Mouse (Mus musculus): Measurements from ENCODE around the gene Snrnp35. TPM values are rescaled to one million over a fixed set of nuclear protein-coding genes. Genes with fewer than 3 reads are reported as not detected.

Snrnp35 gene
- polyA plus RNA-seq, 1 experiment from 2014 or later: 24.3 TPM

DNA sequence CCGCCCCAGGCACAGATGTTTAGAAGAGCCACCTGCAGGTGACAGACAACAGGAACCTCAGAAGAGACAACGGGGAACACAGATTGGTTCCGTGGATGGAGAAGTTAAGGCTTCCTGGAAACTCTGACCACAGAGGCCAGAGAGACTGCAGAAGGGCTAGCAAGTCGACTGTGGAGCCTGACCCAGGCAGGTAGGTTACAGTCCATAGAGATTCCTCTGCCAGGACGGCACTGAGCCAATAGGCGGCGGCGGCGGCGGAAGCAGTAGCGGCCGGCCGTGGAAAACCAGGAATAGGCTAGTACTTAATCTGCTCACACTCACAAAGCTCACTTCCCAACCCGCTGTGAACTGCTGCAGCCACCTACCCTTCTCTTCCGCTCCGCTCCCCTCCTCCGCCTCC is 53.8 kb downstream of the Snrnp35 start:
- no peaks in the 10 kb centered on the region for H3K9me3 ChIP-seq (replicated peaks; ENCODE audit: control insufficient read depth, low read length)
- H3K27ac ChIP-seq (ENCODE audit: low read length): no peak overlapping the region; the same call in none of the 2 replicates
- H3K9ac ChIP-seq (ENCODE audit: low read length): peak overlapping the region; percentile 63
- no peaks in the 10 kb centered on the region for H3K36me3 ChIP-seq (ENCODE audit: control insufficient read depth, insufficient read depth, low read length)
- H3K4me1 ChIP-seq (ENCODE audit: control insufficient read depth, insufficient read depth, low read length): peaks cover 14% of the 10 kb centered on the region
- 3% methylated on average over 16 of the region's 17 CpGs for WGBS
- peak overlapping the region; percentile 49 for H3K4me2 ChIP-seq (ENCODE audit: low read depth, low read length)
- ATAC-seq (ENCODE audit: insufficient read depth, low FRiP score): no peak
- peak overlapping the region; percentile 33 for H3K4me3 ChIP-seq (replicated peaks; ENCODE audit: low read length)
- no peaks in the 10 kb centered on the region for H3K27me3 ChIP-seq (ENCODE audit: control insufficient read depth, insufficient read depth, low read length)

GRCm38 (mm10) chr5:124538813-124539792 is 56.2 kb downstream of the Snrnp35 start:
- H3K4me3 ChIP-seq (replicated peaks; ENCODE audit: low read length): no peak overlapping the region
- ATAC-seq (ENCODE audit: insufficient read depth, low FRiP score): no peak
- H3K27me3 ChIP-seq (ENCODE audit: control insufficient read depth, insufficient read depth, low read length): no peaks in the 10 kb centered on the region
- no peak overlapping the region for H3K27ac ChIP-seq (ENCODE audit: low read length)
- no peaks in the 10 kb centered on the region for H3K36me3 ChIP-seq (ENCODE audit: control insufficient read depth, insufficient read depth, low read length)
- 74% methylated on average over 14 of the region's 16 CpGs for WGBS
- peaks cover 19% of the 10 kb centered on the region for H3K4me1 ChIP-seq (ENCODE audit: control insufficient read depth, insufficient read depth, low read length)
- H3K9me3 ChIP-seq (replicated peaks; ENCODE audit: control insufficient read depth, low read length): no peaks in the 10 kb centered on the region
- H3K9ac ChIP-seq (ENCODE audit: low read length): no peak overlapping the region; the same call in 1 of the 2 replicates
- no peak overlapping the region for H3K4me2 ChIP-seq (ENCODE audit: low read depth, low read length)

- H3K9me3 ChIP-seq (replicated peaks; ENCODE audit: control insufficient read depth, low read length): no peaks in the 10 kb centered on the region
- peaks cover 20% of the 10 kb centered on the region for H3K4me1 ChIP-seq (ENCODE audit: control insufficient read depth, insufficient read depth, low read length)
- peak overlapping the region; percentile 55 for H3K4me2 ChIP-seq (ENCODE audit: low read depth, low read length)
- H3K4me3 ChIP-seq (replicated peaks; ENCODE audit: low read length): peak overlapping the region; percentile 79
- H3K27me3 ChIP-seq (ENCODE audit: control insufficient read depth, insufficient read depth, low read length): no peaks in the 10 kb centered on the region
- peak overlapping the region; percentile 96; the same call in 1 of the 2 replicates for H3K9ac ChIP-seq (ENCODE audit: low read length)
- no peak overlapping the region; the same call in 1 of the 2 replicates for H3K27ac ChIP-seq (ENCODE audit: low read length)
- H3K36me3 ChIP-seq (ENCODE audit: control insufficient read depth, insufficient read depth, low read length): 0 out of 2 replicates have a peak, but pooled peaks cover 2% of the 10 kb centered on the region
- no peak for ATAC-seq (ENCODE audit: insufficient read depth, low FRiP score)
- 79% methylated on average over 4 of the region's 4 CpGs for WGBS
Observed at GRCm38 (mm10) chr5:124539905-124540304, 57.0 kb downstream of the Snrnp35 start.

DNA sequence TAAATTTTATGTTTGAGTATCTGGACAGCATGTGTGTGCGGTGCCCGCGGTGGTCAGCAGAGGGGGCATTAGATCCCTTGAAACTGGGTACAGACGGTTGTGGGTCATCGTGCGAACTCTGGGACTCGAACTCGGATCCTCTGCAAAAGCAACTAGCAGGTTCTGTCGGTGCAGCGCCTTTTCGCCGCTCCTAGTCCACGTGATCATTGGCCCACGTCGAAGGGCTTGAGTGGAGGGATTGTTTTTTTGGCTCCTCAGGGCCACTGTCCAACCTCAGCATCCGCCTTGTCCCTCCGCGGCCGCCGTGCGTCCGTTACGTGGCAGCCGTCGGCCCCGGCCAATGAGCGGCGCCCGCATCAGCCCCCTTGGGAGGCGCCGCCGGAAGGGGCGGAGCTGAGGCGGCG is 57.5 kb downstream of the Snrnp35 start, which contains the start of gene Tmed2:
TSS of gene Tmed2 (plus strand) at position 313 of the 404 bp plus-strand sequence.
- peaks cover 24% of the 10 kb centered on the region for H3K4me1 ChIP-seq (ENCODE audit: control insufficient read depth, insufficient read depth, low read length)
- WGBS: under 1% methylated on average over 35 of the region's 35 CpGs
- peak within 1 kb of the TSS; percentile 83 for H3K4me2 ChIP-seq (ENCODE audit: low read depth, low read length)
- H3K9me3 ChIP-seq (replicated peaks; ENCODE audit: control insufficient read depth, low read length): no peaks in the 10 kb centered on the region
- ATAC-seq (ENCODE audit: insufficient read depth, low FRiP score): peak; percentile 96
- peaks cover 6% of the 10 kb centered on the region; the same call in 1 of the 2 replicates for H3K36me3 ChIP-seq (ENCODE audit: control insufficient read depth, insufficient read depth, low read length)
- peak within 1 kb of the TSS; percentile 93 for H3K27ac ChIP-seq (ENCODE audit: low read length)
- H3K9ac ChIP-seq (ENCODE audit: low read length): peak within 1 kb of the TSS; percentile 96
- H3K27me3 ChIP-seq (ENCODE audit: control insufficient read depth, insufficient read depth, low read length): no peaks in the 10 kb centered on the region
- H3K4me3 ChIP-seq (replicated peaks; ENCODE audit: low read length): peak within 1 kb of the TSS; percentile 79

Other genes with a start within 250 kb of the Snrnp35 start
- gene Pitpnm2, start 233.4 kb upstream of the Snrnp35 start, polyA plus RNA-seq (2015; fragmentation: Nextera tagmentation; extraction: Ambion mirVana): 2.4 and 2.6 TPM in 2 replicates
- 7.7 and 8.5 TPM in 2 replicates for gene Mphosph9, start 155.2 kb upstream of the Snrnp35 start, polyA plus RNA-seq (2015; fragmentation: Nextera tagmentation; extraction: Ambion mirVana)
- gene 2810006K23Rik, start 155.0 kb upstream of the Snrnp35 start, polyA plus RNA-seq (2015; fragmentation: Nextera tagmentation; extraction: Ambion mirVana): 13.3 and 16.1 TPM in 2 replicates
- gene Cdk2ap1, start 120.1 kb upstream of the Snrnp35 start, polyA plus RNA-seq (2015; fragmentation: Nextera tagmentation; extraction: Ambion mirVana): 18.6 and 22.0 TPM in 2 replicates
- 70.4 and 76.1 TPM in 2 replicates for gene Sbno1, start 57.1 kb upstream of the Snrnp35 start, polyA plus RNA-seq (2015; fragmentation: Nextera tagmentation; extraction: Ambion mirVana)
- gene Kmt5a, start 43.2 kb upstream of the Snrnp35 start, polyA plus RNA-seq (2015; fragmentation: Nextera tagmentation; extraction: Ambion mirVana): 50.4 and 51.7 TPM in 2 replicates
- gene Rilpl2, start 4.8 kb upstream of the Snrnp35 start, polyA plus RNA-seq (2015; fragmentation: Nextera tagmentation; extraction: Ambion mirVana): 27.4 and 32.0 TPM in 2 replicates
- gene Rilpl1, start 48.3 kb downstream of the Snrnp35 start, polyA plus RNA-seq (2015; fragmentation: Nextera tagmentation; extraction: Ambion mirVana): 8.9 and 11.0 TPM in 2 replicates
- gene Tmed2, start 57.6 kb downstream of the Snrnp35 start, polyA plus RNA-seq (2015; fragmentation: Nextera tagmentation; extraction: Ambion mirVana): 641 and 673 TPM in 2 replicates
- 12.5 and 15.1 TPM in 2 replicates for gene Ddx55, start 69.7 kb downstream of the Snrnp35 start, polyA plus RNA-seq (2015; fragmentation: Nextera tagmentation; extraction: Ambion mirVana)
- 71.5 and 74.6 TPM in 2 replicates for gene Eif2b1, start 96.0 kb downstream of the Snrnp35 start, polyA plus RNA-seq (2015; fragmentation: Nextera tagmentation; extraction: Ambion mirVana)
- gene Gtf2h3, start 96.0 kb downstream of the Snrnp35 start, polyA plus RNA-seq (2015; fragmentation: Nextera tagmentation; extraction: Ambion mirVana): 51.2 and 52.2 TPM in 2 replicates
- 44.0 and 45.6 TPM in 2 replicates for gene Atp6v0a2, start 145.4 kb downstream of the Snrnp35 start, polyA plus RNA-seq (2015; fragmentation: Nextera tagmentation; extraction: Ambion mirVana)
- gene Dnah10, start 242.0 kb downstream of the Snrnp35 start, polyA plus RNA-seq (2015; fragmentation: Nextera tagmentation; extraction: Ambion mirVana): 0.05 and 0.10 TPM in 2 replicates